Mouse (Mus musculus) duodenum, adult 2 months (tissue): ENCODE data around the gene Vmn1r39. TPM values are rescaled to one million over a fixed set of nuclear protein-coding genes. Genes with fewer than 3 reads are reported as not detected.

Source experiments
- polyA plus RNA-seq: library from polyadenylated mRNA; depleted of rRNA; stranded (reverse); fragments of >200 nt; gene quantifications from 2 replicates; pipeline ENCODE4 v1.2.3, GENCODE M21; 2012; ENCODE audit warnings: low replicate concordance; rRNA removed

The Vmn1r39 gene
- not detected in 2 replicates for polyA plus RNA-seq

GRCm38 (mm10) chr6:66810509-66810908, at the start of gene Vmn1r39:
Gene Vmn1r39, minus strand, starts transcription at chr6:66810609.

GRCm38 (mm10) chr6:66782527-66782926, 27.9 kb downstream of the Vmn1r39 start, which contains the start of gene Vmn1r38:
Gene Vmn1r38, minus strand, starts transcription at chr6:66782627.

Other genes starting within 250 kb of the Vmn1r39 start
- not detected in 2 replicates for gene Vmn1r33, start 192.3 kb downstream of the Vmn1r39 start, polyA plus RNA-seq
- not detected in 2 replicates for gene Vmn1r34, start 166.7 kb downstream of the Vmn1r39 start, polyA plus RNA-seq
- not detected in 2 replicates for gene Vmn1r35, start 124.7 kb downstream of the Vmn1r39 start, polyA plus RNA-seq
- not detected in 2 replicates for gene Vmn1r36, start 91.4 kb downstream of the Vmn1r39 start, polyA plus RNA-seq
- gene Vmn1r37, start 81.2 kb downstream of the Vmn1r39 start, polyA plus RNA-seq, result not detected in 2 replicates
- gene Vmn1r38, start 28.0 kb downstream of the Vmn1r39 start, polyA plus RNA-seq, result not detected in 2 replicates
- 18.4 and 31.5 TPM in 2 replicates for gene Gng12, start 85.8 kb upstream of the Vmn1r39 start, polyA plus RNA-seq
- 121 and 235 TPM in 2 replicates for gene Gadd45a, start 226.8 kb upstream of the Vmn1r39 start, polyA plus RNA-seq